Mouse (Mus musculus): ENCODE results near the gene 3110040M04Rik. TPM values are rescaled to one million over a fixed set of nuclear protein-coding genes. Genes with fewer than 3 reads are reported as not detected.
A peak's percentile ranks its signal among the peaks of the same experiment; 100 is the strongest.

The 3110040M04Rik gene
- polyA plus RNA-seq, 1 experiment from 2014 or later: 0.55 TPM

- Histone ChIP-seq H3K4me1 (peaks cover 11% of the 10 kb centered on the region; the same call in 1 of the 2 replicates), H3K27me3 (ENCODE audit: insufficient read depth, poor library complexity, severe bottlenecking) (no peaks in the 10 kb centered on the region), H3K9me3 (no peaks in the 10 kb centered on the region), H3K36me3 (no peaks in the 10 kb centered on the region), H3K4me3 (no peak overlapping the region), H3K27ac (no peak overlapping the region)
- DNase-seq (ENCODE audit: low spot score): no peak
- 85% methylated on average over 1 of the region's 1 CpGs for WGBS
Observed at GRCm38 (mm10) chr1:151224536-151224935, 20.6 kb downstream of the 3110040M04Rik start.

- peaks cover 11% of the 10 kb centered on the region; the same call in 1 of the 2 replicates for H3K4me1 ChIP-seq
- no peak for DNase-seq (ENCODE audit: low spot score)
- no peak overlapping the region for H3K27ac ChIP-seq
- no peaks in the 10 kb centered on the region for H3K36me3 ChIP-seq
- WGBS: 82% methylated on average over 8 of the region's 8 CpGs
- H3K9me3 ChIP-seq: no peaks in the 10 kb centered on the region
- H3K4me3 ChIP-seq: no peak overlapping the region
- H3K27me3 ChIP-seq (ENCODE audit: insufficient read depth, poor library complexity, severe bottlenecking): no peaks in the 10 kb centered on the region
Observed at GRCm38 (mm10) chr1:151227506-151227905, 23.6 kb downstream of the 3110040M04Rik start.

GRCm38 (mm10) chr1:151228320-151228989, 24.5 kb downstream of the 3110040M04Rik start:
- Histone ChIP-seq H3K27me3 (ENCODE audit: insufficient read depth, poor library complexity, severe bottlenecking) (no peaks in the 10 kb centered on the region), H3K9me3 (no peaks in the 10 kb centered on the region), H3K36me3 (no peaks in the 10 kb centered on the region), H3K4me1 (peaks cover 2% of the 10 kb centered on the region; the same call in 1 of the 2 replicates), H3K4me3 (no peak overlapping the region), H3K27ac (no peak overlapping the region)
- DNase-seq (ENCODE audit: low spot score): no peak
- 86% methylated on average over 1 of the region's 1 CpGs for WGBS

GRCm38 (mm10) chr1:151232346-151232745, 28.4 kb downstream of the 3110040M04Rik start:
- Histone ChIP-seq H3K9me3 (no peaks in the 10 kb centered on the region), H3K4me3 (no peak overlapping the region), H3K4me1 (peaks cover 10% of the 10 kb centered on the region), H3K27me3 (ENCODE audit: insufficient read depth, poor library complexity, severe bottlenecking) (no peaks in the 10 kb centered on the region), H3K27ac (no peak overlapping the region), H3K36me3 (no peaks in the 10 kb centered on the region)
- DNase-seq (ENCODE audit: low spot score): no peak
- WGBS: 83% methylated on average over 3 of the region's 3 CpGs

GRCm38 (mm10) chr1:151233756-151234155, 29.8 kb downstream of the 3110040M04Rik start:
- 75% methylated on average over 3 of the region's 3 CpGs for WGBS
- no peak for DNase-seq (ENCODE audit: low spot score)
- H3K27me3 ChIP-seq (ENCODE audit: insufficient read depth, poor library complexity, severe bottlenecking): no peaks in the 10 kb centered on the region
- no peak overlapping the region for H3K4me3 ChIP-seq
- H3K27ac ChIP-seq: no peak overlapping the region
- H3K9me3 ChIP-seq: no peaks in the 10 kb centered on the region
- H3K4me1 ChIP-seq: peaks cover 10% of the 10 kb centered on the region
- no peaks in the 10 kb centered on the region for H3K36me3 ChIP-seq

GRCm38 (mm10) chr1:151235574-151235973, 31.7 kb downstream of the 3110040M04Rik start:
- Histone ChIP-seq H3K27ac (peak overlapping the region; percentile 18; the same call in 1 of the 2 replicates), H3K9me3 (no peaks in the 10 kb centered on the region), H3K4me1 (peaks cover 14% of the 10 kb centered on the region), H3K27me3 (ENCODE audit: insufficient read depth, poor library complexity, severe bottlenecking) (no peaks in the 10 kb centered on the region), H3K4me3 (no peak overlapping the region), H3K36me3 (no peaks in the 10 kb centered on the region)
- WGBS: 45% methylated on average over 2 of the region's 2 CpGs
- no peak for DNase-seq (ENCODE audit: low spot score)

GRCm38 (mm10) chr1:151236141-151236930, 32.4 kb downstream of the 3110040M04Rik start:
- Histone ChIP-seq H3K4me3 (no peak overlapping the region), H3K27me3 (ENCODE audit: insufficient read depth, poor library complexity, severe bottlenecking) (no peaks in the 10 kb centered on the region), H3K9me3 (no peaks in the 10 kb centered on the region), H3K4me1 (peaks cover 14% of the 10 kb centered on the region), H3K27ac (peak overlapping the region; percentile 18; the same call in 1 of the 2 replicates), H3K36me3 (no peaks in the 10 kb centered on the region)
- 56% methylated on average over 13 of the region's 13 CpGs for WGBS
- DNase-seq (ENCODE audit: low spot score): no peak

GRCm38 (mm10) chr1:151237780-151238179, 33.9 kb downstream of the 3110040M04Rik start:
- 57% methylated on average over 3 of the region's 3 CpGs for WGBS
- Histone ChIP-seq H3K27me3 (ENCODE audit: insufficient read depth, poor library complexity, severe bottlenecking) (no peaks in the 10 kb centered on the region), H3K4me3 (no peak overlapping the region), H3K9me3 (no peaks in the 10 kb centered on the region), H3K27ac (no peak overlapping the region), H3K4me1 (peaks cover 14% of the 10 kb centered on the region), H3K36me3 (no peaks in the 10 kb centered on the region)
- no peak for DNase-seq (ENCODE audit: low spot score)

GRCm38 (mm10) chr1:151243332-151243731, 39.4 kb downstream of the 3110040M04Rik start:
- no peak for DNase-seq (ENCODE audit: low spot score)
- Histone ChIP-seq H3K36me3 (no peaks in the 10 kb centered on the region), H3K9me3 (no peaks in the 10 kb centered on the region), H3K27ac (no peak overlapping the region), H3K4me1 (peaks cover 4% of the 10 kb centered on the region; the same call in 1 of the 2 replicates), H3K4me3 (no peak overlapping the region), H3K27me3 (ENCODE audit: insufficient read depth, poor library complexity, severe bottlenecking) (no peaks in the 10 kb centered on the region)
- WGBS: 83% methylated on average over 4 of the region's 4 CpGs

- Histone ChIP-seq H3K27me3 (ENCODE audit: insufficient read depth, poor library complexity, severe bottlenecking) (no peaks in the 10 kb centered on the region), H3K36me3 (no peaks in the 10 kb centered on the region), H3K4me3 (no peak overlapping the region), H3K4me1 (peaks cover 4% of the 10 kb centered on the region; the same call in 1 of the 2 replicates), H3K9me3 (no peaks in the 10 kb centered on the region), H3K27ac (no peak overlapping the region)
- 90% methylated on average over 5 of the region's 5 CpGs for WGBS
- no peak for DNase-seq (ENCODE audit: low spot score)
Observed at GRCm38 (mm10) chr1:151244013-151244412, 40.1 kb downstream of the 3110040M04Rik start.

GRCm38 (mm10) chr1:151244761-151245160, 40.8 kb downstream of the 3110040M04Rik start:
- no peaks in the 10 kb centered on the region for H3K9me3 ChIP-seq
- no peaks in the 10 kb centered on the region for H3K36me3 ChIP-seq
- H3K27me3 ChIP-seq (ENCODE audit: insufficient read depth, poor library complexity, severe bottlenecking): no peaks in the 10 kb centered on the region

GRCm38 (mm10) chr1:151245165-151245564, 41.2 kb downstream of the 3110040M04Rik start:
- no peak overlapping the region for H3K4me3 ChIP-seq
- H3K27me3 ChIP-seq (ENCODE audit: insufficient read depth, poor library complexity, severe bottlenecking): no peaks in the 10 kb centered on the region
- no peaks in the 10 kb centered on the region for H3K4me1 ChIP-seq
- no peak for DNase-seq (ENCODE audit: low spot score)
- H3K36me3 ChIP-seq: no peaks in the 10 kb centered on the region
- H3K27ac ChIP-seq: no peak overlapping the region
- WGBS: 85% methylated on average over 10 of the region's 10 CpGs
- no peaks in the 10 kb centered on the region for H3K9me3 ChIP-seq

More at GRCm38 (mm10) chr1:151244761-151245160, 40.8 kb downstream of the 3110040M04Rik start:
- Histone ChIP-seq H3K4me3 (no peak overlapping the region), H3K27ac (no peak overlapping the region), H3K4me1 (no peaks in the 10 kb centered on the region)
- DNase-seq (ENCODE audit: low spot score): no peak
- WGBS: 87% methylated on average over 4 of the region's 4 CpGs

- H3K9me3 ChIP-seq: no peaks in the 10 kb centered on the region
- H3K4me3 ChIP-seq: no peak overlapping the region
- H3K4me1 ChIP-seq: peaks cover 5% of the 10 kb centered on the region; the same call in 1 of the 2 replicates
- H3K36me3 ChIP-seq: no peaks in the 10 kb centered on the region
- 77% methylated on average over 2 of the region's 2 CpGs for WGBS
- H3K27me3 ChIP-seq (ENCODE audit: insufficient read depth, poor library complexity, severe bottlenecking): no peaks in the 10 kb centered on the region
- no peak for DNase-seq (ENCODE audit: low spot score)
- no peak overlapping the region for H3K27ac ChIP-seq
Observed at GRCm38 (mm10) chr1:151245846-151246245, 41.9 kb downstream of the 3110040M04Rik start.

Data from heart, embryonic 10.5 days (tissue).